Mouse (Mus musculus): Measurements from ENCODE around the gene Slc15a3.

- TF ChIP-seq CTCF (conservative IDR thresholded peaks at IDR 0.05; ENCODE audit: low read length) (no peak), NANOG (IDR thresholded peaks at IDR 0.05; ENCODE audit: borderline replicate concordance, low read length) (no peak), POU5F1 (IDR thresholded peaks at IDR 0.05; ENCODE audit: borderline replicate concordance, low read length) (no peak)
Observed at GRCm38 (mm10) chr19:10880085-10880974, 40.8 kb downstream of the Slc15a3 start.
